Mouse (Mus musculus) hindbrain, embryonic 15.5 days (tissue): ENCODE measurements around the gene Srrm4. TPM values are rescaled to one million over a fixed set of nuclear protein-coding genes. Genes with fewer than 3 reads are reported as not detected.

ENCODE experiments used
- ATAC-seq: fragments of 200-750 bp; cut with Nextera tagmentation; 2 replicates; pipeline ENCODE4 v1.8.0; 2017; ENCODE audit warnings: low read depth, moderate number of reproducible peaks, moderate TSS enrichment; ENCODE audit not compliant: low FRiP score
- H3K27ac ChIP-seq: fragments of 300-500 bp; sonication (generic); replicated peaks from 2 replicates; pipeline ENCODE4 v1.5.1; 2015; ENCODE audit warnings: mild to moderate bottlenecking, inconsistent platforms
- H3K27me3 ChIP-seq: fragments of 300-500 bp; sonication (generic); 2 replicates; pipeline ENCODE4 v1.6.1; 2015; ENCODE audit warnings: control low read depth, inconsistent platforms
- H3K36me3 ChIP-seq: fragments of 300-500 bp; sonication (generic); 2 replicates; pipeline ENCODE4 v1.6.1; 2015; ENCODE audit warnings: control low read depth, inconsistent platforms
- H3K4me1 ChIP-seq: fragments of 300-500 bp; sonication (generic); replicated peaks from 2 replicates; pipeline ENCODE4 v1.6.1; 2015; ENCODE audit warnings: control low read depth, inconsistent platforms
- H3K4me2 ChIP-seq: fragments of 300-500 bp; sonication (generic); 2 replicates; pipeline ENCODE4 v1.6.1; 2015; ENCODE audit warnings: moderate library complexity, mild to moderate bottlenecking, inconsistent platforms
- H3K4me3 ChIP-seq: fragments of 300-500 bp; sonication (generic); 2 replicates; pipeline ENCODE4 v1.5.1; 2015; ENCODE audit warnings: mild to moderate bottlenecking, inconsistent platforms
- H3K9ac ChIP-seq: fragments of 300-500 bp; sonication (generic); 2 replicates; pipeline ENCODE4 v1.6.1; 2015; ENCODE audit warnings: inconsistent platforms
- H3K9me3 ChIP-seq: fragments of 300-500 bp; sonication (generic); 2 replicates; pipeline ENCODE4 v1.6.1; 2016; ENCODE audit warnings: control low read depth, inconsistent platforms
- WGBS: fragments of 180-500 bp; shearing (Covaris S2); methylation state at CpG from one replicate; pipeline ENCODE4 v1.1.7; 2015; 5-methylcytosine and 5-hydroxymethylcytosine counted together
- polyA plus RNA-seq: library from polyadenylated mRNA; unstranded; fragments of >200 nt; fragmentation: Nextera tagmentation; extraction: Ambion mirVana; gene quantifications from 2 replicates; pipeline ENCODE4 v1.2.1, GENCODE M21; 2015

Gene Srrm4
- polyA plus RNA-seq, 1 experiment from 2014 or later: 17.7 TPM

DNA sequence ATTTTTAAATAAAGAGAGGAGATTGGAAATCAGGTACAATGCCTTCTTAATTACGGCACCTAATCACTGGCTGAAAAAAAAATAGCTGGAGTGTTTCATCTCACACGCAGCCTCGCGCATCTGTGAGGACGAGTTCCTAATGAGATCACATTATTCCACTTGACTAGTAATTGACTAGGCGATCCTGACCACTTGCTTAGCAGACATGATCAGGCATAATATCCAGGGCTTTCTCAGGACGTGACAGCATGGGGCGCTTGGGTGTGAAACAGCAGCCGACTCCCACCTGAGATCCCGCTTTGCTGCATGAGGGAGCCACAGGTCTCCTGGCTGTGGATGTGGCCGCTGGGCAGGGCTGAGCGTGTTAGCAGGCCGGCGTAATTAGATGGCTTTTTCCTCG lies 90.3 kb downstream of the Srrm4 start:
- peak; percentile 16; the same call in 1 of the 2 replicates for ATAC-seq
- H3K4me2 ChIP-seq: peak overlapping the region; percentile 27
- no peaks in the 10 kb centered on the region for H3K9me3 ChIP-seq
- no peaks in the 10 kb centered on the region for H3K36me3 ChIP-seq
- peaks cover 51% of the 10 kb centered on the region for H3K4me1 ChIP-seq
- 0 out of 2 replicates have a peak overlapping the region, but pooled peaks have one; percentile 22 for H3K27ac ChIP-seq
- H3K9ac ChIP-seq: no peak overlapping the region
- WGBS: 27% methylated on average over 15 of the region's 15 CpGs
- no peak overlapping the region for H3K4me3 ChIP-seq
- no peaks in the 10 kb centered on the region for H3K27me3 ChIP-seq

DNA sequence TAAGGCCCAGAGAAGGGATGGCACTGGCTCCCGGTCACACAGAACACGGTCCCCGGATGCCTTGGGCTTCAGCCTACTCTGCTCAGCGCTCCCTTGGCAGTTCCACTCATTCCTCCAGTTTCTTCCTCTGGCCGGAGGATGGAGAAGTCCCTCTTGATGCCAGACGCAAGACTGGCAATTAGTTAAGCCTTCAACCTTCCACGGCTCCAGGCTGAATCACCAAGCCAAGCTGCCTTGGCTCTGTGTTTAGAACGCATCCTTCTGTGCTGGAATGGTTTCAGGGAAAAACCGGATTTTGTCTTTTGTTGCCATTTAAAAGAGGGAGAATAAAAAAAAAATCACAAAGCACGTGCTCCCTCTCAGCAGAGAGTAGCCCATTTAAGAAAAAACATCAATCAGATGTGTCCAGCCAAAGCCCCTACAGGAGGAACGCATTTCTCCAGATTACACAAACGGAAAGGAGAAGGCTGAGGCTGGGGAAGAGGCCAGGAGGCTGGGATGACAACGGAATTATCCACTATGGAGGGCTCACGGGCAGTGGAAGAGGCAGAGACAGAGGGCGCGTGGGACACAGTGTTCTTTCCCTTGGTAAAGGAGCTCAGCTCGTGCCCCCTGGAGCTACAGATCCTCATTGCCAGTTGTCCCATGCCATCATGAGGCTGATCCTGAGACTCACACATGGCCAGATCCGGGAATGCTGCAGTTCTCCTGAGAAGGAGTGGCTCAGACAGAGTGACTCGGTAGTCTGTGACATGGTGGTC lies 92.6 kb downstream of the Srrm4 start:
- 56% methylated on average over 19 of the region's 19 CpGs for WGBS
- H3K9ac ChIP-seq: no peak overlapping the region
- no peaks in the 10 kb centered on the region for H3K27me3 ChIP-seq
- no peak overlapping the region for H3K4me3 ChIP-seq
- ATAC-seq: no peak
- no peak overlapping the region; the same call in 1 of the 2 replicates for H3K4me2 ChIP-seq
- 0 out of 2 replicates have a peak overlapping the region, but pooled peaks have one; percentile 22 for H3K27ac ChIP-seq
- peaks cover 56% of the 10 kb centered on the region for H3K4me1 ChIP-seq
- no peaks in the 10 kb centered on the region for H3K9me3 ChIP-seq
- no peaks in the 10 kb centered on the region for H3K36me3 ChIP-seq

DNA sequence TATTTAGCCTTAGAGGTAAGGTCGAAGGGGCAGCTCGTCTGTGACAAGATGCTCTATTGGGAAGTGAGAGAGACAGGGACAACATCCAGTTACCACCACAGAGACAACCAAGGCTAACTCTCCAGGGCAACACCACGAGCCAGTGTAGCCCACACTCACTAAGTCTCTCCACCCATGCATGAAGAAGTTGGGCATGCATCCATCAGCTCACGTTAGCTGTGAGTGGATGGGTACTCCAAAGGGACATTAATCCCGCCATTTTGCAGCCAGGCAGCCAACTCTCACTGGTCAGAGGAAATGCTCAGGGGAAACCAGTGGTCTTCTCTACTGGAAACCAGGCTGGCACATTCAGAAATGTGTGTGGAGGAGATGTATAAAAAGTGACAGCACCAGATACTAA lies 93.8 kb downstream of the Srrm4 start:
- no peak for ATAC-seq
- Histone ChIP-seq H3K4me1 (peaks cover 56% of the 10 kb centered on the region), H3K27ac (no peak overlapping the region)

DNA sequence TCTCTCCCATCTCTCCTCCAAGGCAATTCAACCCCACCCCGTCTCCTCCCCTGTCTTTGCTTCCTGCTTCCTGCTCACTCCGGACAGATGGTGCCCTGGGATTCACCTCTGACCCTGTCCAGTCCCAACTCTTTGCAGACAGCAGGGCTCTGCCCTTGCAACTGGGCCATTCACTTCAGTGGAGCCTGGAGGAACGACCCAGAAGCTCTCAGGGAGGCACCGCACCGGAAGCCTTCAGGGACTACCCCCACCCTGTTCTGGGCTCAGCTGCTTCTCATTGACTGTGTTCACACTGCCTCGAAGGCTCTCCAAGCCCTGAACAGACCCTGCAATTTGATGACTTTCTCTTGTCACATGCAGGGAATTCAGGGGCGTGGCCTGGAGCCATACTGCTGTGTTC lies 94.4 kb downstream of the Srrm4 start:
- no peak overlapping the region for H3K4me3 ChIP-seq
- no peaks in the 10 kb centered on the region for H3K27me3 ChIP-seq
- H3K36me3 ChIP-seq: no peaks in the 10 kb centered on the region
- no peak for ATAC-seq
- no peak overlapping the region for H3K9ac ChIP-seq
- WGBS: 19% methylated on average over 7 of the region's 7 CpGs
- H3K9me3 ChIP-seq: no peaks in the 10 kb centered on the region
- no peak overlapping the region for H3K27ac ChIP-seq
- H3K4me2 ChIP-seq: no peak overlapping the region
- peaks cover 58% of the 10 kb centered on the region for H3K4me1 ChIP-seq

More for the DNA sequence above, 93.8 kb downstream of the Srrm4 start:
- Histone ChIP-seq H3K36me3 (no peaks in the 10 kb centered on the region), H3K4me2 (no peak overlapping the region), H3K9me3 (no peaks in the 10 kb centered on the region), H3K9ac (no peak overlapping the region), H3K4me3 (no peak overlapping the region), H3K27me3 (no peaks in the 10 kb centered on the region)
- 61% methylated on average over 5 of the region's 5 CpGs for WGBS

DNA sequence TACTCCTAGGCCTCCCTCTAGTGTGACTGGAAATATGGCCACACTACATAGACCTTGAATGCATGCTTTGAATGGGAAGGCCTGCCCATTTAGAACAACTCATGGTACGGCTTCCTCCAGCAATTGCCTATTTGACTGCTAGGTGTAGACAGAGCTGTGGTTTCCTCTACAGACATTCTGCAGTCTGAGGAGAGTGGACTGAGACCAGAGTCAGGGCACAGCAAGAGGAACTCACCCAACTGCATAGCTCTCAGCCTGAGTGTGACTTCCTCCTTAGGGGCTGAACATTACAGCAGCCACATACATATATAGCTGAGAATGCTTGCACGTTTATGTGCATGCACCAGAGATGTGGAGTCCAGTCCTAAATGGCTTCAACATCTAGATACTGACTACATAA lies 94.9 kb downstream of the Srrm4 start:
- ATAC-seq: no peak
- Histone ChIP-seq H3K27me3 (no peaks in the 10 kb centered on the region), H3K9ac (no peak overlapping the region), H3K9me3 (no peaks in the 10 kb centered on the region), H3K27ac (no peak overlapping the region), H3K4me2 (no peak overlapping the region), H3K4me1 (peaks cover 58% of the 10 kb centered on the region), H3K36me3 (no peaks in the 10 kb centered on the region), H3K4me3 (no peak overlapping the region)
- WGBS: 84% methylated on average over 2 of the region's 2 CpGs

DNA sequence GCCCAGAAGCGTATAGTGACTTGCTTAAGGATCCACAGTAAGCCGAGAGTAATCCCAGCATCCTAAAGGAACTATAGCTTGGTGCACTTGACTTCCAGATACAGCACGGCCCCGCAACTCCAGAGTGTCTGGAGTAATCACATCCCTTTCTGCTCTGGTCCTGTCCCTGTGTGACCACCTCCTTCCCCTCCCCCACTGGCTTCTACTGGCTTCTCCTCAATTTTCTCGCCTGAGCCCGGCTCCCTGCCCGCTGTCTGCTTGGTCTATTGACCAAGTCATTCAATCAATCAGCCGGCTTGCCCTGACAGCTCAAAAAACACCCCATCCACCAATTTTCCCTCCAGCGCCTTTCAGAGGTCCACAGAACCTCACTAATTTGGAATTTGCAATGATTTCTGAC lies 96.2 kb downstream of the Srrm4 start:
- H3K27ac ChIP-seq: no peak overlapping the region
- peaks cover 58% of the 10 kb centered on the region for H3K4me1 ChIP-seq
- H3K4me2 ChIP-seq: no peak overlapping the region
- no peak for ATAC-seq
- H3K9me3 ChIP-seq: no peaks in the 10 kb centered on the region
- H3K9ac ChIP-seq: no peak overlapping the region
- WGBS: 62% methylated on average over 9 of the region's 9 CpGs
- no peaks in the 10 kb centered on the region for H3K27me3 ChIP-seq
- no peak overlapping the region for H3K4me3 ChIP-seq
- no peaks in the 10 kb centered on the region for H3K36me3 ChIP-seq

DNA sequence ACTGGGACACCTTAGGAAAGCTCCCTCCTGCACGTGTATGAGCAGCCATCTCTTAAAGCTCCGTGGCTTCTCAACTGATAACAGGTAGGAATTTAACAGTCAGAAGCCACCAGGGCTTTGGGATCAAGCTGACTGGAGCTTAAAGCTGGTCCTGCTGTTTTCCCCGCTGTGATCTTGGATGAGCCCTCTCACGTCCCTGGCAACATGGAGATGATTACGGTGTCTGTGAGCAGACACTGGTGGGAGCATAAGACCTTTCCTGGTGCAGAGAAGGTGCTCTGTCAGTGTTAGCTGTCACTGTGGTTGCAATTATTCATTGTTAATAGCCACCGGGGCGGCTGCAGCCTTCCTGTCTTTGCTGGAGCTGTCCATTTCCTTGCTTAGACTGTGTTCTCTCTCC lies 97.2 kb downstream of the Srrm4 start:
- Histone ChIP-seq H3K9ac (no peak overlapping the region), H3K4me3 (no peak overlapping the region), H3K27me3 (no peaks in the 10 kb centered on the region), H3K4me1 (peaks cover 51% of the 10 kb centered on the region), H3K36me3 (no peaks in the 10 kb centered on the region), H3K27ac (no peak overlapping the region), H3K4me2 (no peak overlapping the region), H3K9me3 (no peaks in the 10 kb centered on the region)
- WGBS: 47% methylated on average over 7 of the region's 7 CpGs
- ATAC-seq: no peak

DNA sequence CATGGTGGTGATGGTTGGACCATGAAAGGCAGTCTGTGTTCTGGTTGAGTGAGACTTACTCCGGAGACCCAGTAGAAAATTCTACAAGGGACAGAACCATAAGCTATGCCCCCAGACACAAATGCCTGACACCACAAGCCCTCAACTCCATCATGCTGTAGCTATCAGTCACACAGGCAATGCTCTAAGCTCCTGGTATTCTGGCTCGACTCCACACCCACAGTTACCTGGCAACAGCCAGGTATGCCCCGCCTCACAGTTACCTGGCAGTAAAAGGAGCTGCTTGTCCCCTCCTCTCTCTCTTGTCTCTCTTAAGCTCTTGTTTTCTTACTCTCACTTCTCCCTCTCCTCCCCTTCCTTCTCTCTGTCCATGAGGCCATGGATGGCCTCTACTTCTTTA lies 98.9 kb downstream of the Srrm4 start:
- Histone ChIP-seq H3K27ac (no peak overlapping the region), H3K36me3 (no peaks in the 10 kb centered on the region), H3K27me3 (no peaks in the 10 kb centered on the region), H3K9me3 (no peaks in the 10 kb centered on the region), H3K4me2 (no peak overlapping the region), H3K4me3 (no peak overlapping the region), H3K4me1 (peaks cover 44% of the 10 kb centered on the region), H3K9ac (no peak overlapping the region)
- no peak for ATAC-seq
- WGBS: 93% methylated on average over 3 of the region's 3 CpGs

DNA sequence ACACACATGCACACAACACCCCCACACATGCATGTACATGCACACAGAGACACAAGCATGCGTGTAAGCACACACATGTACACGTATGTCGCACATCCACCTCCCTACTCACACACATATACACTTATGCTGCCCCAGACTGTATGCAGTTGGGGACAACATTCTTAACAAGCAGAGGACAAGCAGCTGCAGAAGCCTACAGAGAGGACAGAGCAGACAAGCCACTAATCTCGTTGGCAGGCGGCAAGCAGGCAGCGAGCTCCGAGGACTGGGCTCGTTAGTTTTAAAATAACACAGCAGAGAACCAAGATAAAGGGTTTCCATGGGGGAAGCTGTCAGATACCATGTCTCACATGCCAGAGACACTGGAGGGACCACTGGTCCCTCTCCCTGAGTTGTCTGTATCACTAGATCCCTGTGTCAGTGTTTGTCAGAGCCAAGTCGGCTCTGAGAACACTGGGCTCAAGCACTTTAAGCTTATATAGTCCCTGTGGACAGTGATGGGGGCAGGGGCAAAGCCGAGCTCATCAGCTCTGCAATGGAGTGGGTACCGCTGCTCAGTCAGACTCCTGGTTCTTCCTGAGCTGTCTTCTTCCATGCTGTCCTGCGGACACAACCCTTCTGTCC lies 99.7 kb downstream of the Srrm4 start:
- H3K27ac ChIP-seq: no peak overlapping the region; the same call in 1 of the 2 replicates
- ATAC-seq: peak; percentile 51
- H3K36me3 ChIP-seq: no peaks in the 10 kb centered on the region
- H3K4me3 ChIP-seq: no peak overlapping the region
- H3K9me3 ChIP-seq: no peaks in the 10 kb centered on the region
- no peak overlapping the region; the same call in 1 of the 2 replicates for H3K9ac ChIP-seq
- H3K27me3 ChIP-seq: no peaks in the 10 kb centered on the region
- WGBS: 63% methylated on average over 12 of the region's 12 CpGs
- no peak overlapping the region for H3K4me2 ChIP-seq
- peaks cover 36% of the 10 kb centered on the region for H3K4me1 ChIP-seq

DNA sequence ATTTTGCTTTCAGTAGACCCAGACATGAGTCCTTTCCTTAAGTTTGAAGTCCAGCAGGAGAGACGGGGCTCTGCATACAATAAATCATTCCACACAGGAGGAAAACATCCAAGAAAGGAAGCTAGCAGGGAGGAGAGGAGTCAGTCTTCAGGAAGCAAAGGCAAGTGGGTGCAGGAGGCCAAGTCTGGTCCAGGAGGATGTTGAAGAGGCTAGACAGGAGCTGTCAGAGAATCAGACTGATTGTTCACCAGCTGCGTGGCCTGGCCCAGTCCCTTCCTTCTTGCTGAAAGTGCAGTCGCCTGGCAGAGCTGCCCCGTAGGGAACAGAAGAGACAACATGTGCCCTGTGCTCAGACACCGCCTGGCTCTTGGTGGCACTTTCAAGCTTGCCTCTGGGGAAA lies 100.8 kb downstream of the Srrm4 start:
- Histone ChIP-seq H3K27ac (no peak overlapping the region), H3K27me3 (no peaks in the 10 kb centered on the region), H3K4me2 (no peak overlapping the region), H3K36me3 (no peaks in the 10 kb centered on the region), H3K9ac (no peak overlapping the region), H3K4me3 (no peak overlapping the region), H3K4me1 (peaks cover 32% of the 10 kb centered on the region), H3K9me3 (no peaks in the 10 kb centered on the region)
- ATAC-seq: no peak
- WGBS: 48% methylated on average over 5 of the region's 5 CpGs

DNA sequence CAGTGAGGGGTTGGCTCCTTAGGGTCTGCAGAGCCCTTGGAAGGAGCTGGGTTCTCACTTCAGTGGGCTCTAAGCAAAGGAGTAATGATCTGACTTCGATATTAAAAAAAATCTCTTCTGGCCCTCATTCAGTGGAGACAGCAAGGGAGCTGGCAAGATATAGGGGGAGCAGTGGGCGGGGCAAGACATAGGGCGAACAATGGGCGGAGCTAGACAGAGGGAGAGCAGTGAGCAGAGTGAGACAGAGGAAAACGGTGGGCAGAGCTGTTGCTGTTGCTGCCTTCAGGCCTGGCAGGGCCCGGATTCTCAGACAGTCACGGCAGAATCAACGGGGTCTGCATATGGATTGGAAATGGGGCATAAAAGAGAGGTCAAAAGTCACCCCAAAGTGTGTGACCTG lies 102.0 kb downstream of the Srrm4 start:
- Histone ChIP-seq H3K9ac (no peak overlapping the region), H3K36me3 (no peaks in the 10 kb centered on the region), H3K27ac (no peak overlapping the region), H3K9me3 (no peaks in the 10 kb centered on the region), H3K27me3 (no peaks in the 10 kb centered on the region), H3K4me3 (no peak overlapping the region), H3K4me1 (peaks cover 39% of the 10 kb centered on the region), H3K4me2 (no peak overlapping the region)
- no peak for ATAC-seq
- WGBS: 60% methylated on average over 8 of the region's 8 CpGs

DNA sequence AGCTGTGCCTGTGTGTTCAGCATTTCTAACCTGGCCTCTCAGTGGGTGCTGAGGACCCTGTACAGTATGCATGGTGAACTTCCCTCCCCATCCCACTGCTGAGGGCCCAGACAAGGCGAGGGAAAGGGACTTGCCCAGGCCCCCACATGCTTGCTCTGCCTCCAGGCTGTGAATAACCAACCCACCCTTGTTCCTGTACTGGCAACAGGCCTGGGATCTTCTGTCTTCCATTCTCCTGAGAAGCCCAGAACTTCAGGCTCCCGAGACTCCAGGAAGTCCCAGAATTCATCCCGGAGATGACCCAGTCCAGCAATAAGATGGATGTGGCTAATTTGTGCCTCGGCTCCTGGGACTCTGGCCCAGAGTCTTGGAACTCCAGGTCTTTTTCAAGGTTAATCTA lies 105.5 kb downstream of the Srrm4 start:
- ATAC-seq: no peak
- no peaks in the 10 kb centered on the region for H3K27me3 ChIP-seq
- H3K27ac ChIP-seq: no peak overlapping the region
- peaks cover 30% of the 10 kb centered on the region for H3K4me1 ChIP-seq
- no peak overlapping the region for H3K9ac ChIP-seq
- H3K9me3 ChIP-seq: no peaks in the 10 kb centered on the region
- WGBS: 63% methylated on average over 4 of the region's 4 CpGs
- H3K36me3 ChIP-seq: no peaks in the 10 kb centered on the region
- no peak overlapping the region for H3K4me3 ChIP-seq
- no peak overlapping the region for H3K4me2 ChIP-seq
